Mouse (Mus musculus): Measurements from ENCODE around the gene Nisch. TPM values are rescaled to one million over a fixed set of nuclear protein-coding genes. Genes with fewer than 3 reads are reported as not detected.

Gene Nisch
- polyA plus RNA-seq, 1 experiment, result 524 TPM

DNA sequence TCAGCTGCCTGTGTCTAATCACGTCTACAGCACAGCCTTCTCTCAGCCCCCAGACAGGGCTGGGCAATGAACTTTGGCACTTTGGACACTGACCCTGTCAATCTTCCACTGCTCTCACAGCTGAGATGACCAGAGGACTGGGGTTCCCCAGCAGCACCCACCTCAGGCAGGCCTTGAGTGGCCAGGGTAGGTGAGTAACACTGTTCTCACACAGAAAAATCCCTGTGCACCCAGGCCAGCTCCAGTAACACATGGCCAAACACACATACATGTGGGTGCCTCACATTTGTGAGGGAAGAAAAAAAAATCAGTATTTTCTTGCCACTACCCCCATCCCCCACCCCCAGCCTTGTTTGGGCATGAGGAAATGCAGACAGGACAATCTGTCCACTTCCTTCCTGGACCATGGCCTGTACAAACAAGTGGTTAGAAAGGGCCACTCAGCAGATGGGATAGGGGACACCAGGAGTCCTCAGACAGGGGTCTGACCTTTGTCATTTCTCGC, 33.9 kb downstream of the Nisch start:
- H3K4me1 ChIP-seq (ENCODE audit: control insufficient read depth, insufficient read depth, low read length), result no peaks in the 10 kb centered on the region
- TF ChIP-seq CTCF (IDR thresholded peaks at IDR 0.05; ENCODE audit: borderline replicate concordance, insufficient read depth, low read length) (no peak), POLR2A (IDR thresholded peaks at IDR 0.05; ENCODE audit: low read depth, low read length) (no peak)
- no peak overlapping the region for H3K27ac ChIP-seq (ENCODE audit: insufficient read depth, low read length)
- no peak overlapping the region for H3K4me3 ChIP-seq (ENCODE audit: insufficient read depth, low read length)

- Histone ChIP-seq H3K4me1 (ENCODE audit: control insufficient read depth, insufficient read depth, low read length) (no peaks in the 10 kb centered on the region), H3K4me3 (ENCODE audit: insufficient read depth, low read length) (no peak overlapping the region), H3K27ac (ENCODE audit: insufficient read depth, low read length) (no peak overlapping the region)
- TF ChIP-seq CTCF (IDR thresholded peaks at IDR 0.05; ENCODE audit: borderline replicate concordance, insufficient read depth, low read length) (no peak), POLR2A (IDR thresholded peaks at IDR 0.05; ENCODE audit: low read depth, low read length) (no peak)
These were observed 35.2 kb downstream of the Nisch start for GRCm38 (mm10) chr14:31181512-31181911.

DNA sequence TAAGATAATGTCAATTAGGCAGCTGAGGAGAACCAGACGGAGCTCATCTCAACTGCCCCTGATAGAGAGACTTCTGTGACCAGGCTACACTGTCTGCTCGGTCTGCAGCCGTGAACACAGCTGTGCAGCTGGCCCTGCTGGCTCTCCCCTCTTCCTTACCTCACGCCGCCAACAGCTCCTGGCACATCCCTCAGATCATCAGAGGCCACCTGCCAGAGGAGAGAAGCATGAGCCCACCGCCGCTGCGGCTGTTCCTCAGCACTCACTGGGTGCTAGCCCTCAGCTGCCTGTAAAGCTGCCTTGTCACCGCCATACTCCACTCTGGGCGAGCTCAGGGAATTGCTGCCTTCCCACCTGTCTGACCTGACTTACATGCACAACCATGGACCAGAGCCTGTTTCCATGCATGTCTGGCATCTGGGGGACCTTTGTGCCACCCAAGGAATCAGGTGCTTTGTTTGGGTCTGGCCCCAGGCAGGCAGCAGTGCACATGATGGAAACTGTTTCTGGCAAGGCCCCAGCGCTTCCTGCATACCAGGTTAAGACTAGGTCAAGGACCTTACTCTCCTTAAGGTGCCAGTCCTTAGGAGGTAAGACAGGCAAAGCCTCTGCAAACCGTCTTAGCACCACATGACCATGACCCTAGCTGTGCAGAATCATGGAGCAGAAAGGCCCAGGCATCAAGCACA, 36.9 kb downstream of the Nisch start:
- Histone ChIP-seq H3K4me1 (ENCODE audit: control insufficient read depth, insufficient read depth, low read length) (no peaks in the 10 kb centered on the region), H3K4me3 (ENCODE audit: insufficient read depth, low read length) (no peak overlapping the region), H3K27ac (ENCODE audit: insufficient read depth, low read length) (no peak overlapping the region)
- TF ChIP-seq POLR2A (IDR thresholded peaks at IDR 0.05; ENCODE audit: low read depth, low read length) (no peak), CTCF (IDR thresholded peaks at IDR 0.05; ENCODE audit: borderline replicate concordance, insufficient read depth, low read length) (no peak)

- Histone ChIP-seq H3K27ac (ENCODE audit: insufficient read depth, low read length) (no peak overlapping the region), H3K4me1 (ENCODE audit: control insufficient read depth, insufficient read depth, low read length) (no peaks in the 10 kb centered on the region), H3K4me3 (ENCODE audit: insufficient read depth, low read length) (no peak overlapping the region)
- TF ChIP-seq CTCF (IDR thresholded peaks at IDR 0.05; ENCODE audit: borderline replicate concordance, insufficient read depth, low read length) (no peak), POLR2A (IDR thresholded peaks at IDR 0.05; ENCODE audit: low read depth, low read length) (no peak)
These were observed 39.0 kb downstream of the Nisch start for GRCm38 (mm10) chr14:31177715-31178114.

DNA sequence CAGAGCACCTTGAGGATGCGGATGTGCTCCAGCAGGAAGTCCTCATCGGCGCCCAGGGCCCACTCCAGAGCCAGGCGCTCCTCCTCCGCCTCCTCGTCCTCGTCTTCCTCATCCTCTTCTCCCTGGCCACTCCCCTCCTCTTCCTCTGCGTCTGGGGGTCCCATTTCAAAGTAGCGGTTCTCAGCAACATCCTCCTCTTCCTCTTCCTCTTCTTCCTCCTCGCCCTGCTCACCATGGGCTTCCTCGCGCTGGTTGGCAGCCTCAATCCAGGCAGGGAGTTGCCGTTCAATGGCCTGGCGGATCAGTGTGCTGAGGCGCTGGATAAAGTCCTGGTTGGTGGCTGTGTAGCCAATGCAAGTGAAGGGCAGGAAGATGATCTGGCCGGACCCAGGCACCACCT, 39.5 kb downstream of the Nisch start:
- TF ChIP-seq CTCF (IDR thresholded peaks at IDR 0.05; ENCODE audit: borderline replicate concordance, insufficient read depth, low read length) (no peak), POLR2A (IDR thresholded peaks at IDR 0.05; ENCODE audit: low read depth, low read length) (no peak)
- no peaks in the 10 kb centered on the region for H3K4me1 ChIP-seq (ENCODE audit: control insufficient read depth, insufficient read depth, low read length)
- H3K27ac ChIP-seq (ENCODE audit: insufficient read depth, low read length), result no peak overlapping the region
- H3K4me3 ChIP-seq (ENCODE audit: insufficient read depth, low read length), result no peak overlapping the region

DNA sequence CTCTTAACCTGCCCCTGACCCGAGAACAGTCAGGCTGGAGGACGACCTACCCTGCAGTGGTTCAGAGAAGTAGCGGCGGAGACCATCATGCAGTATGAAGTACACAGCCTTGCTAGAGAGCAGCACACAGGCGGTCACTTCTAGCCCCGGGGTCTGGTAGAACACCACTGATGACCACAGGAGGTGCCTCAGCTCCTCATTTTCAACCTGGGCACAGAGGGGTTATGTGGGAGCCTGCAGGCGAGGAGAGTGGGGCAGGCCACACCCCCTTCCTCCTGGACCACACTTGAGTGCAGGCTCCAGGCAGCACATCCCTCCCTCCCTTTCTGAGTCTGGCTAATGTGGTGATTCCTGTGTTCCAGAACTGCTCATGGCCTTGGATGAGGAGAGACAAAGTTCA, 43.2 kb downstream of the Nisch start:
- H3K4me3 ChIP-seq (ENCODE audit: insufficient read depth, low read length), result no peak overlapping the region
- H3K27ac ChIP-seq (ENCODE audit: insufficient read depth, low read length), result no peak overlapping the region
- H3K4me1 ChIP-seq (ENCODE audit: control insufficient read depth, insufficient read depth, low read length), result no peaks in the 10 kb centered on the region
- TF ChIP-seq POLR2A (IDR thresholded peaks at IDR 0.05; ENCODE audit: low read depth, low read length) (no peak), CTCF (IDR thresholded peaks at IDR 0.05; ENCODE audit: borderline replicate concordance, insufficient read depth, low read length) (no peak)

DNA sequence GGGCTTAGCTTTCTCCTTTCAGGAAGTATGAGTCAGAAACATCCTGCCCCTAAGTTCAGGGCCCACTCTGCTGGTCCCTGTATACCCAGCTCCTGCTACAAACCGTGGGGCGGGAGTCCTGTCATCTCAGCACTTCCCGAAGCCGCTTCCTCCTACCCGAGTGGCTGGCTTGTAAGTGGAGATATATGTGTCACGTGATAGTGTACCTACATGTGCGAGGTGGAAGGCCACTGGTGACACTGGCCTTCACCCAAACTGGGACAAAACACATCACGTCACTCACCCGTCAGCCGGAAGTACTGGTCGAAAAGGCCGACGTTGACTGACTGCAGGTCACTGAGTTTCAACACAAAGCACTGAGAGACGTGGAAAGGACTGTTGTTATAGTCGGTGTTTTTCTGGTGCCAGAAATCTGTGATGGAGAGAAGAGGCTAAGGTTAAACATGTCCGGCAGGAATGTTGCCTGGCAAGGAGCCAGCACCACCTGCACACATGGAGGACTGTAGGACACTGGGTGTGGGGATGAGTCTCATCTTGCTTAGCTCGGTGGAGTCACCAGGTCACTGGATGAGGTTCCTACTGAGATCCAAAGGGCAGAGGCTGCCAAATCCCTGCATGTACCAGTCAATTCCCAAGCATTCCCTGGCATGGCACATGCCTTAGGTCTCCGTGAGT, 43.8 kb downstream of the Nisch start:
- no peaks in the 10 kb centered on the region for H3K4me1 ChIP-seq (ENCODE audit: control insufficient read depth, insufficient read depth, low read length)
- no peak for TF ChIP-seq POLR2A (IDR thresholded peaks at IDR 0.05; ENCODE audit: low read depth, low read length)
- TF ChIP-seq CTCF (IDR thresholded peaks at IDR 0.05; ENCODE audit: borderline replicate concordance, insufficient read depth, low read length), result no peak
- H3K27ac ChIP-seq (ENCODE audit: insufficient read depth, low read length), result no peak overlapping the region
- H3K4me3 ChIP-seq (ENCODE audit: insufficient read depth, low read length), result no peak overlapping the region

DNA sequence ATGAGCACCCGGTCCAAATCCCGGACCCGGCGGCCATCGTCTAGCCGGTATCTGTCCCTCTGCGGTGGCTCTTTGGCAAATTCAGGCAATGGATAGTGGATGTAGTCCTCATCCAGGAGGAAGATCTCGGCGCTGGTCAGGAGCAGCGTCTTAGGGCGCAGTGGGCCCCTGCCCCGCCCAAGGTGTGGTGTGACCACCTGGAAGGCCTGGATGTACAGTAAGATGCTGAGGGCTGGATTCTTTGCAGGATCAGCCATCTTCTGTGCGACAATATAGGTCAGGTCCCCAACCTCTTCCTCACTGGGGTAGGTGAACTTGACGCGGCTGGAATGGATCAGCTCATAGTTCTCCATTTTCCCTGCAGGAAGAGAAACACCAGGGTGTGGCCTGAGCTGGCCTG, 44.9 kb downstream of the Nisch start:
- H3K27ac ChIP-seq (ENCODE audit: insufficient read depth, low read length), result no peak overlapping the region
- H3K4me3 ChIP-seq (ENCODE audit: insufficient read depth, low read length), result no peak overlapping the region
- H3K4me1 ChIP-seq (ENCODE audit: control insufficient read depth, insufficient read depth, low read length), result no peaks in the 10 kb centered on the region
- no peak for TF ChIP-seq CTCF (IDR thresholded peaks at IDR 0.05; ENCODE audit: borderline replicate concordance, insufficient read depth, low read length)
- TF ChIP-seq POLR2A (IDR thresholded peaks at IDR 0.05; ENCODE audit: low read depth, low read length), result no peak

DNA sequence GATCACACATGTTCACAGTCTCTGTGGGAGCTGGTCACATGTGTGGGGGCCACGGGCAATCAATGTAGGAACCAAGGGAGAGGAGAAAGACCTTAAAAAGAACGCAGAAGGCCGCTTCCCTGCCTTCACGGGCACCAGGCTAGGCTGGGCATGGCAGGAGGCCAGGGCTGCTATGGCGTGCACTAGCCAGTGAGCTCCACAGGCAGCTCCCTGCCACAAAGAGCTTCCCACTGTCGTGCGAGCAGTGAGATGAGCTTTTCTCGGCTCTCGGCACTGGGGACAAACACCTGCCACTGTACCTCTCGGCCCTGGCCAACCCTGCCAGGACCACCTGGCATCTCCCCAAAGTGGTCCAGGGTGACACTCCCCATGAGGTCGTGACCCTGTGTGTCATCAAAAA, 45.4 kb downstream of the Nisch start:
- no peaks in the 10 kb centered on the region for H3K4me1 ChIP-seq (ENCODE audit: control insufficient read depth, insufficient read depth, low read length)
- no peak overlapping the region for H3K27ac ChIP-seq (ENCODE audit: insufficient read depth, low read length)
- TF ChIP-seq CTCF (IDR thresholded peaks at IDR 0.05; ENCODE audit: borderline replicate concordance, insufficient read depth, low read length), result no peak
- H3K4me3 ChIP-seq (ENCODE audit: insufficient read depth, low read length), result no peak overlapping the region

DNA sequence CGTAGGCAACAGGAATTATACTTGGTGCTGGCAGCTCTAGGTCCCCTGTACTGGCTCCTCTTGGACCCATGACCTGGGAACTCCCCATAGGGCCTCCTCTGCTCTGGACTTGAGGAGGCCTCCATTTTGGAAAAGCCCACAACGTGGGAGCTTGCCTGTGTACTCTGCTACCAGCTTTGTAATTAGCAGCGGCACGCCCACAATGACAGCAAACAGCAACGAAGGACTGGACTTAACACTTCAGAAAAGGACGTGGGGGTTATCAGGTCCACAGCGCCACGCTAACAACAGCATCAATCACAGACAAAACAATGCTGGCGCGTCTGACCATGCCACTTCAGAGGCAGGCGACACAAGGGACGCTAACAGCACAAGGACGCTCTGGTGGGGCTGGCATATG, 45.8 kb downstream of the Nisch start:
- Histone ChIP-seq H3K4me3 (ENCODE audit: insufficient read depth, low read length) (no peak overlapping the region), H3K27ac (ENCODE audit: insufficient read depth, low read length) (no peak overlapping the region), H3K4me1 (ENCODE audit: control insufficient read depth, insufficient read depth, low read length) (no peaks in the 10 kb centered on the region)
- TF ChIP-seq POLR2A (IDR thresholded peaks at IDR 0.05; ENCODE audit: low read depth, low read length), result no peak
- no peak for TF ChIP-seq CTCF (IDR thresholded peaks at IDR 0.05; ENCODE audit: borderline replicate concordance, insufficient read depth, low read length)
